Mouse (Mus musculus) c-Kit-positive CD71-positive TER-119-positive erythroid progenitor cells, embryonic 14.5 days (primary cell): ENCODE results near the gene Lrrc8c.

Source experiments
- DNase-seq: peaks from one replicate; pipeline ENCODE4 v3.0.0-alpha.2; 2013; ENCODE audit warnings: low spot score

Gene Lrrc8c

GRCm38 (mm10) chr5:105557346-105557745 lies 38.2 kb downstream of the Lrrc8c start:
- no peak for DNase-seq

- no peak for DNase-seq
Measured at GRCm38 (mm10) chr5:105557777-105558240, 38.6 kb downstream of the Lrrc8c start.

DNA sequence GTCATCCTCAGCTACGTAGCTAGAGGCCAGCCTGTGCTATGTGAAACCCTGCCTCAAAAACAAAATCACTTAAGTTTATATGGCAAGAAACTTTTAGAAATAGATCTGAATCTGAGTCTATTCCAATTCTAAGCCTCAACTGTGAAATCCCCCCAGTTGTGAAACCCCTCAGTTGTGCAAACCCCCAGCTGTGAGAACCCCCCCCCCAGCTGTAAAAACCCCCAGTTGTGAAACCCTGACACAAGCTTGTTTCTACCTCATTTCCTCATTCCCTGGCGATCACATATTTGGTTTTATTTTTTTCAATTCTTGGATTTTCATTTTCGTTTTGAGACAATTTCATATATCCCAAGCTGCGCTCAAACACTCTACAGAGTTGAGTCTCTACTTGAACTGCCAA lies 39.3 kb downstream of the Lrrc8c start:
- DNase-seq, result no peak

- no peak for DNase-seq
Measured at GRCm38 (mm10) chr5:105561926-105562325, 42.7 kb downstream of the Lrrc8c start.

DNA sequence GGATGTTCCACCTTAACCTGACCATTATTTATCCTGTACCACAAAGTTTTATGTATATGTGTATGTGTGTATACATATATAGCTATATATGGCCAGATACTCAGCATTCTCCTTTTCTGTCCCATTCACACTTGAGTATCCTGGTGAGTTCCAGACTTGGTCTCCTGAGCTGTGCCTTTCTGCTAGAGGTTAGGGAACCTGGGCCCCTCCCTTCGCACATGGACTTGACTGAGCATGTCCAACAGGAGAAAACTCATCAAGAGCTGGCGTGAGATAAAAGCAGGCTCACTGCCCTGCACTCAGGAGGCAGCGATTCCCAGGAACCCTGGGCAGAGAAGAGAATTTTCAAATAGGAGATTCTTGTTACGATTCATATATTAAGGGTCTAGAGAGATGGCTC lies 45.6 kb downstream of the Lrrc8c start:
- peak; percentile 72 for DNase-seq

DNA sequence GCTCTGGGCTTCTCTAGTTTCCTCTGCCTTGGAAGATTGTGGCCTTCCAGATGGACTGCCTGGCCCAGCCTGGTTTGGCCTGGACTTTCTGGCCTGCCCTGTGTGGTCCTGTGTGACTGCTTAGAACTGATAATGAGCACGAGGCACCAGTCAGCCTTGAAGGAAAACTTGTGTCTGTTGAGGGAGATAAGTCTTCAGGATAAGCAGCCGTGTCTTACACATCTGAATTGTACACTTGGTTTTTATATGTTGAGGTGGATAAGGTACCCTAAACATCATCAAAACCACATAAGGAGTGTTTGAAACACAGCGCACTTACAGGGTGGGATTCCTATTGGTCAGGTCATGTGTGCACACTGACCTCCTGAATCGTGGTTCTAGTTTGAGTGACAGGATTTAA lies 46.6 kb downstream of the Lrrc8c start:
- DNase-seq, result peak; percentile 90

- no peak for DNase-seq
Measured at GRCm38 (mm10) chr5:105566852-105567412, 47.7 kb downstream of the Lrrc8c start.

GRCm38 (mm10) chr5:105568043-105568747 lies 49.0 kb downstream of the Lrrc8c start:
- DNase-seq, result no peak

DNA sequence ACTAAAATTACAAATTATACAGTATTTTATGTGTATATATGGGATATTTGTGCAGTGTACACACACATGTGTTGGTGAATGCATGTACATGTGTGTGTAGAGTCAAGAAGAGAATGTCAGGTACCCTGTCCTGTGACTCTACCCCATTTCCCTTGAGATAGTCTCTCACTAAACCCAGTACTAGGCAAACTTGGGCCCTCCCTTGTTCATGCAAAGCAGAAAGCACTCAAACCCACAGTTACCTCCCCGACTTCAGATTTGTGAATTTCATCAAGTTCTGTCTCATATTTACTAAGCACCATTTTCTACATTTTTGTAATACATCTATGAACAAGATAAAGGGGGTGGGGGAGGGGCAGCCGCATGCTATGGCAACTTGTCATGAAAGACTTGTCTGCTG lies 50.0 kb downstream of the Lrrc8c start:
- no peak for DNase-seq

DNA sequence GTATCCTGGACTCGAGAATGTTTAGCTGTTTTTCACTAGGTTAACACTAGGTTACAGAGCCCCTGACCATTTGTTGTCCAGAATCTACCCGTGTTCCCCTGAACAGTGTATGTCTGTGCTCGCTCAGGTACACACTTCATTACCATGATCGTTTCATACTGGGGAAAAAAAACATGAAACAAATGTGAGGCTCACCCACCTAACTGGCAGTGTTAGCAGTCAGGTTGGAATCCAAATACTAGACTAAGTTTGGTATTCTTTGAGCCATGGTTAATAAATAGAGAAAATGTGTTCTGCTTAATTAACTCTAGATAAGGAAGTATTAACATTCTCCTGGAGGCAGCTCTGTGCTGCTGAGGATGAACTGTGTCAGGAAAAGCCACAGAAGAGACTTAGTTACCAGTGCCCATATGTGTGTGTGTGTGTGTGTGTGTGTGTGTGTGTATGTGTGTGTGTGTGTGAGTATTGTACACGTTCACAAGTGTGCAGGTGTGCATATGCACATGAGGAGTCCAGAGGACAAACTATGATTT lies 53.0 kb downstream of the Lrrc8c start:
- DNase-seq, result no peak

- DNase-seq, result no peak
Measured at GRCm38 (mm10) chr5:105572876-105573275, 53.7 kb downstream of the Lrrc8c start.

- no peak for DNase-seq
Measured at GRCm38 (mm10) chr5:105574835-105575234, 55.6 kb downstream of the Lrrc8c start.

DNA sequence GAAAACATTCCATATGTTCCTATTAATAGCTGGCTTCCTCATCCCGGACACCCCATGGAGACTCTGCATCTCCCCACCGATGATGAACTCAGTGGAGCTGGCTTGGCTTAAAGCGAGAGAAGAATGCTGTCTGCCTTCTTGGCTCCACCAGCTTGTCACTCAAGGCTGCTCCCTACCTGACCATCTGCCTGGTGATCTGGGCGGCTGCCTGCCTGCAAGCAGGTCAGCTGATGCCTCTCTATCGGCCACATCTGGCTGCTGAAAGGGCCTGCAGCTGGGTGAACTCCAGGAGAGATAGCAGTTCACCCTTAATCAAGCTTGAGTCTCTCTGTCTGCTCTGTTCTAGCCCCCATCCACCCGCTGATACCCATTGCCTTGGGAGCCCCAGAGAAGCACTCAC lies 56.7 kb downstream of the Lrrc8c start:
- DNase-seq, result peak; percentile 85

DNA sequence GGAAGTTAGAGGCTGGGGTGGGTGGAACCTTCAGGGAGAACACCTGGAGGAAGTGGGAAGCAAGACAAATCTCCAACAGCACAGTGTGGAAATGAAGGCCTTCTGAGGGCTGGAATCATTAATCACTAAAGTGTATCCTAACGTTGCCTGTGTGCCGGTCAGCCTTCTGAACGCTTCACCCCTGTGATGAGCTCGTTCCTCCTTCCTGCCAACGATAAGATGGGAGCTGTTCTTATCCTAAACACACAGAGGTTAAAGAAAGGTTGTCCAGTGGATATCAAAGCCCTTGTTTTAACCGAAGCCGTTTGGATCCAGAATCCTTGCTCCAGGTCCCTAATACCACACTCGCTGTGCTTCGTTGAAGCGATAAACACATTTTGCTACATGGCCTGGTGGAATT lies 61.7 kb downstream of the Lrrc8c start:
- no peak for DNase-seq

DNA sequence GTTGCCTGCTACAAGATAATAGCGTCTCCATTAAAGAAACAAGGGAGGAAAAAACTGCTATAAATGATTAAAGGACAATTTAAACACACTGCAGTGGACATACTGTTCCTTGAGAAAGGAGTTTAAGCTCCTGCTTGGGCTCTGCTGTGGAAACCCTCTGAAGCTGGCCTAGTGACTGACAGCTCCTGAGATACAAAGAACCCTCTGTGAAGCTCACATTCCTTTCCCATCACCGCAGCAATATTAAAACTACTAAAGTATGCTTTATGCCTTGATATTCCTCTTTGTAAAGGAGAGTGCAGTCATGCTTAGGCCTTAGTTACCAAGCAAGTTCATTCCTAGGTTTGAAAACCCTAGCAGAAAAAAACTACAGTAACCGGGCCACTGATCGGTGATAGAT lies 66.7 kb downstream of the Lrrc8c start:
- DNase-seq, result no peak

DNA sequence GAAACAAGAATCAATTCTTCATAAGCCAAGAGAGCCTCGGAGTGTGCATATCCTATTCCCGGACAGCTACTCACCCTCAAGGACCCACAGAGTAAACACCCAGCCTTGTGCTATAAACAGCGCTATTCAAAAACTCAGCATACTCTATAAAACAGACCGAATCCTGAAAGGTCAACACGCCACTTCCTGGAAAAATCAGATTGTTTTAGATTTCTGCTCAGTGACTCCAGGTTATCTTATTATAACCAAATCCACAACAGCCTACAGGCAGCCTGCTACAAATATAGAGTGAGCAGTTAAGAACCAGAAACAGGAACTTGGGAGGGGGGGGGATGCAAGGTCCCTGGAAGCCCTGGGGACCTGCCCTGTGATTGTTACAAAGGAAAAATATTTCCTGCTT lies 67.5 kb downstream of the Lrrc8c start:
- DNase-seq, result no peak

DNA sequence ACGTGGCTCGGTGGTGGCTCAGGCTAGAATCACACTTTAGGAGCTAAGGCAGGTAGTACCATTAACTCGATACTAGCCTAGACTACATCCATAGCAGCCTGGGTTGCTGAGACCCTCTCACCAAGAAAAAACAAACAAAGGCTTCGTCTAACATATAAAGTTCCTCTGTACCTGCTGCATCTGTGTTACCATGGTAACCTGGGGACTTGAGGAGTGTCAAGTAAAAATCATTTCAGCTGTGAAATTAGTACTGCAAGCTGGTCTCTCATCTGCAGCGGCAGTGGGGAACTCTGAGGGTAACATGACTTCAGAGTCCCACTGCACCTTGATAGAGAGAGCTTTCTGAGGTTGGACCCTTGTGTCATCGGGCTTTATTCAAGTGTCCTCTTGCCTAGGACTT lies 68.3 kb downstream of the Lrrc8c start:
- DNase-seq, result no peak

GRCm38 (mm10) chr5:105588683-105589082 lies 69.5 kb downstream of the Lrrc8c start:
- no peak for DNase-seq

- DNase-seq, result no peak
Measured at GRCm38 (mm10) chr5:105589119-105589518, 69.9 kb downstream of the Lrrc8c start.

DNA sequence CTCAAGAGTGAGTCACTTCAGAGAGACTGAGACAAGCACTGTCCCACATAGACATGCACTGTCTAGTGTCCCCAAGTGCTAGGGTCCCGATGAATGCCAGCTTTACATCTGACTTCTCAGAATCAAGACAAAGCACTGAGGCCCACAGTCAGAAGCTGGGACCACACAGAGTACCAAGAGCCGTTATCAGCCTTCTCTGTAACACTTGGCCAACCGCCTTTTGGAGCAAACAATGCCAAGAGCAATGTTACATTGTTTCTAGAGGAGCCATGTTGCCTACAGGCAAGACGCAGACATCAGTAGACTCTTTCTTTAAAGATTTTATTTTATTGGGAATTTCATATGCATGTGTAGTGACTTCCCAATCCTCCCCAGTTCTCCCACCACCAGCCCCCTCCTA lies 73.2 kb downstream of the Lrrc8c start:
- no peak for DNase-seq

GRCm38 (mm10) chr5:105593630-105594029 lies 74.4 kb downstream of the Lrrc8c start:
- DNase-seq, result no peak

GRCm38 (mm10) chr5:105598866-105599265 lies 79.7 kb downstream of the Lrrc8c start:
- DNase-seq, result no peak

GRCm38 (mm10) chr5:105599315-105599714 lies 80.1 kb downstream of the Lrrc8c start:
- no peak for DNase-seq

- peak; percentile 19 for DNase-seq
Measured at GRCm38 (mm10) chr5:105600998-105601397, 81.8 kb downstream of the Lrrc8c start.
